Mouse (Mus musculus): ENCODE data around the gene Aip.

Gene Aip

DNA sequence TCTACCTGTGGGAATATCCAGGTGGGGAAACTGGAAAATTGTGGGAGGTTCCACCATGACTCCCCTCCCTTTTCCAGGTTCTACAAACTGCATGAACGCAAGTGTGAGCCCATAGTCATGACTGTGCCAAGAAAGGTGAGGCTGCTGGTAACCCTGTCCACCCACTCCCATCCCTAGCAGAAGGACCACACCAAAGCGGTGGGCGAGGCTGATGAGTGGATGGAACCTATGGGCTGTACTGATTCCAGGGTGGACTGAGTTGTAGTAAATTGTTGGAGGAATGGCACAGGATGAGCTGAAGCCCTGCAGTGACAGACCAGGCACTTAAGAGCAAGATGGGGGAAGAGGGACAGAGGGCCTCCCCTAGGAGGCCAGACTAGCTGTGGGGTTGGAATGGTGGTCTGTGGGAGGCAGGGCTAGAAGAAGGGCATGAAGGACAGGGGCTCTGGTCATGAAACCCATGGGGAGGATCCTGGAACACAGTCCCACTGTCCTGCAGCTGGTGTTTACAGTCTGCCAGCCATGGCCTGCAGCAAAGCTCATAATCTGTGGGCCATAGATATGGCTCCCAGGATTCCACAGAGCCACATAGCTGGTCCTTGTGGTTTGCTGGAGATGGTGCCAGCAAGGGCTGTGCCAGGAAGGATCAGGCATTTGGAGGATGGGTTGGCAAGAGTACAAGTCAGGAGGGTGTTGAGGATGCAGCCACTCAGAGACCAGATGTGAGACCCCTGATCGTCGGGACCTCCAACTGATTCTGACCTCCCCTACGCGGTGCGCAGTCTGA, 27.0 kb upstream of the Aip start:
- intact Hi-C loops (cut with DNase I) = no loop called here

- intact Hi-C loops (cut with DNase I) = no loop called here
Observed at GRCm38 (mm10) chr19:4151898-4152297, 26.2 kb upstream of the Aip start.

DNA sequence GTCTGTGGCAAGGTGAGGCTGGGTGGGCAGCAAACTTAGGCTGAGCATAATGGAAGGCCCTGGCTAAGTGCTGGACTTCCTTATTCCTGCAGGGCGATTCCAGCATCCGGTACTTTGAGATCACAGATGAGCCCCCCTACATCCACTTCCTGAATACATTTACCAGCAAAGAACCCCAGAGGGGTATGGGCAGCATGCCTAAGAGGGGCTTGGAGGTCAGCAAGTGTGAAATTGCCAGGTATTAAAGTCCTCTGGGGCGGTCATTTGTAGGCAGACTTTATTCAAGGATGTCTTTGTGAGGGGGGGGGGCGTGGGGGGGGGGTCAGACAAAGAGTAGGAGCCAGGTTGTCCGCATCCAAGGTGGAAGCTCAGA, 25.8 kb upstream of the Aip start:
- intact Hi-C loops (cut with DNase I) = no loop called here

GRCm38 (mm10) chr19:4150567-4151487, 25.2 kb upstream of the Aip start:
- intact Hi-C loops (cut with DNase I) = no loop called here

- intact Hi-C loops (cut with DNase I) = no loop called here
Observed at GRCm38 (mm10) chr19:4149764-4150461, 24.3 kb upstream of the Aip start.

DNA sequence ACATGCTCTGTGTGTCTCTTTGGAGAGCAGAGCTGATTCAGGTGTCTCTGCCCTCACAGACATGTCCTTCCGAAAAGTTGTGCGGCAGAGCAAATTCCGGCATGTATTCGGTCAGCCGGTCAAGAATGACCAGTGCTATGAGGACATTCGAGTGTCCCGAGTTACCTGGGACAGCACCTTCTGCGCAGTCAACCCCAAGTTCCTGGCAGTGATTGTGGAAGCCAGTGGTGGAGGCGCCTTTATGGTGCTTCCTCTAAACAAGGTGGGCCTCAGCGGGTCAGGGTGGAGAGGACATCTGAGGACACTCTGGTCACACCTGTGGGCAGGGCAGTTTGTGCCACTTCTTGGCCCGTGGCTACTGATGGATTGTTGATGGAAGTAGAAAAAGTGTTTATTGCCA, 23.6 kb upstream of the Aip start:
- intact Hi-C loops (cut with DNase I) = no loop called here

GRCm38 (mm10) chr19:4148819-4149218, 23.2 kb upstream of the Aip start:
- intact Hi-C loops (cut with DNase I) = no loop called here

GRCm38 (mm10) chr19:4148491-4148806, 22.8 kb upstream of the Aip start, which contains the start of gene Coro1b:
Coro1b (plus strand) TSS chr19:4148619.
- intact Hi-C loops (cut with DNase I) = no loop called here

- intact Hi-C loops (cut with DNase I) = loop anchor here (2.0 kb wide), 1 partner anchor 21 kb away; no protein-coding TSS in a partner anchor
Observed at GRCm38 (mm10) chr19:4147782-4148490, 22.3 kb upstream of the Aip start.

GRCm38 (mm10) chr19:4147022-4147405, 21.4 kb upstream of the Aip start:
- intact Hi-C loops (cut with DNase I) = loop anchor here (2.0 kb wide), 1 partner anchor 20 kb away; no protein-coding TSS in a partner anchor

DNA sequence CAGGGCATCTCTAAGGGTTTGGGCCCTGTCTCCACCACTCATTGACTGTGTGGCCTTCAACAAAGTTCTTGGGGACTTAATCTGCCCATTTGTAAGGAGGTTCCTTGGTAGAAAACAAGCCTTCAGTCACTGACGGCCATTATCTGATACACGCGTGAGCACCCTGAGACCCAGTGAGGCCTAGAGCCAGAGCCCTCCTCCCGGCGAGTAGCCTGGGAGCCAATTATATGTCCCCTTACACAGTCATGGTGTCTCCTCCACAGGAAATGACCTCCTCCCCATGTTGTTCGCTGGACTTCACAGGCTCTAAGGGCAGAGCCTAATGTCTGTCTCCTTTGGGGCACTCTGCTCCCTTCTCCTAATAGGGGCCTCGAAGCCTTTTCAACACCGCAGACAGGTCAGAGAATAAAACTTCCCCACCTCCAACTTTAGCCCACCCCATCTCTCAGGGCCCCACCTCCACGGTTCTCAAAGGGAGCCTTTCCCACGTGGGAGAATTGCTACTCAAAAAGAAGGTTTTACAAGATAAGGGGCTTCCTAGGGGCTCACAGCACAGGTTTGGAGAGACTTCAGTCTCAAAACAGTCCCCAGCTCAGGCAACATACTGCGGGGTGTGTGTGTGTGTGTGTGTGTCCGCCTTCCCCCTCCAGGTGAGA, 20.8 kb upstream of the Aip start:
- intact Hi-C loops (cut with DNase I) = loop anchor here (2.0 kb wide), 1 partner anchor 20 kb away; no protein-coding TSS in a partner anchor

DNA sequence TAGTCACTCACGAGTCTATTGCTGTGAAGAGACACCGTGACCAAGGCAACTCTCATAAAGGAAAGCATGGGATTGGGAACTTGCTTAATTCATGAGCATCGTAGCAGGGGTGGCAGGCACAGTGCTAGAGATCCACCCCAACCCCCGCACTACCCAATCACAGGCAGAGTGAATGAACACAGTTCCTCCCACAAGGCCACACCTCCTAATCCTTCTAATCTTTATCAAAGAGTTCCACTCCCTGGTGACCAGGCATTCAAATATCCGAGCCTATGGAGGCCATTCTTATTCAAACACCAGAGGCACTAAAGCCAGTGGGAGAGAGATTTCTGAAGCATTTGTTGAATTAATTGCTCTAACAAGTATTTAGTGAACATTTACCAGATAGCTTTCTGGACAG, 20.3 kb upstream of the Aip start:
- intact Hi-C loops (cut with DNase I) = loop anchor here (2.0 kb wide), 1 partner anchor 19 kb away; no protein-coding TSS in a partner anchor

- intact Hi-C loops (cut with DNase I) = loop anchor here (5.0 kb wide), 1 partner anchor 43 kb away; no protein-coding TSS in a partner anchor
Observed at GRCm38 (mm10) chr19:4144550-4145498, 19.2 kb upstream of the Aip start.

DNA sequence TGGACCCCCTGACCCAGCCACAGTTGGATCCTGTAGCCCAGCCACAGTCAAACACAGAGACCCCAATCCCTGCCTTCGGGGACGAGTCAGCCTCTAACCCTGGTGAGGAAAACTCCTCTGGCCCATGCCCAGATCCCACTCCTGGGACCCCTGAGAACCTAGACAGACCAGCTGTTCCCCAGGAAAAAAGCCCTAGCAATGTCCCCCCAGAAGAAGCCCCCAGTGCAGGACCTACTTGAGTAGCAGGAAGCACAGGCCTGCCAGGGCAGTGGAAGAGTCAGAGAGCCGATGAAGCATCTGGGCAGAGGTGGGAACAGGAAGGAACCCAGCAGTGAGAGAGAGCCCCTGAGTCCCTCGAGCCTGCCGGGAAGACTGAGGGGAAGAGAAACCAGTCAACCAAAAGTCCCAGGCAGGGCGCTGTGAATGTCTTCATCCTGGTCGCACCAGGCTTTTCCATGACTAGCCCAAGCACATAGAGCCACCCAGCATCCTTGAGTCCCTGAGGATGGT, 18.2 kb upstream of the Aip start, which contains the start of gene Cabp4:
TSS of gene Cabp4 (minus strand) at position 275 of the 510 bp plus-strand sequence.
- intact Hi-C loops (cut with DNase I) = loop anchor here (5.0 kb wide), 1 partner anchor 42 kb away; no protein-coding TSS in a partner anchor

GRCm38 (mm10) chr19:4142416-4143173, 16.9 kb upstream of the Aip start:
- intact Hi-C loops (cut with DNase I) = loop anchor here (5.0 kb wide), 1 partner anchor 40 kb away; no protein-coding TSS in a partner anchor

GRCm38 (mm10) chr19:4140147-4140546, 14.5 kb upstream of the Aip start:
- intact Hi-C loops (cut with DNase I) = loop anchor here (5.0 kb wide), 1 partner anchor 38 kb away; no protein-coding TSS in a partner anchor

DNA sequence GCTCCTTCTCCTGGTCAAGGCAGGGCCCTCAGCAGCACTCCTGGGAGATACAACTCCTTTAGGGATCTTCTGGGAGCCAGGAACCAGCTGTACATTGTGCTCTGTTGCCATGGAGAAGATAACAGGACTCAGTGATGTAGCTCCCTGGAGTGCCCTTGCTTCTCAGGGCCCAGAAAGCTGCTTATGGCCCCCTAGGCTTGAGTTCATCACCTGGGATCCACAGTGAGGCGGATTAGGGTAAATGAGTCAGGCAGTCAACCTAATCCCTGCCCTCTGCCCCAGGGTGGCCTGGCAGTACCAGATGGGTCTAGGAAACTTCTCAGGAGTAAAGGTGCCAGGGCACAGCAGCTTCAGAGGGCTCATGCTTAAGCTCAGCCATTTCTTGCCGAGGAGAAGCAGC, 13.8 kb upstream of the Aip start, which contains the start of gene Gpr152:
TSS of gene Gpr152 (plus strand) at position 342 of the 400 bp plus-strand sequence.
- intact Hi-C loops (cut with DNase I) = no loop called here

- intact Hi-C loops (cut with DNase I) = no loop called here
Observed at GRCm38 (mm10) chr19:4137913-4138312, 12.3 kb upstream of the Aip start.
